Mouse (Mus musculus) right cerebral cortex, postnatal 14 days (tissue): ENCODE results near the gene Myo15.
A peak's percentile ranks its signal among the peaks of the same experiment; 100 is the strongest.
"Not testable (repeated sequence)": the region's sequence is repeated elsewhere in the genome, so short reads cannot be mapped to it uniquely, and the experiment has no call there.

Source experiments
- DNase-seq: peaks from one replicate; pipeline ENCODE4 v3.0.0; 2022

Gene Myo15

DNA sequence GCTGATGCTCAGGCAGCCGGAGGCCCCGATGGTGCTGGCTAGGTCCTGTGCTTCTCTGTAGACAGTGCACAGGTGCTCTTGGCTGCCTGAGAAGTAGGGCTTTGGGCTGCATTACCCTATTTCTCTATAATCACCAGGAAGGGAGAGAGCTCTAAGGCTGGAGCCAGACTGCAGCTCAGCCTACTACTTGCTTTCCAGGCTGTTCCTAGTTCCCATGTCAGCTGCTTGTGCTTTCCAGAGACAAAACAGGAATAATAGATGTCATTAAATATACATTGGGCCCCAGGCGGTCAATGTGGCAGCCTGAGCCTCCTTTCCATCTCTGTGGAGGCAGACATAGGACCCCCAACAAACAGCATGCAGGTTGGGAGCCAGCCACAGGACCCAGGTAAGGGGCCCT lies at the start of gene Myo15:
Myo15 (plus strand) TSS at position 301 of the 400 bp plus-strand sequence.
- DNase-seq: no peak

DNA sequence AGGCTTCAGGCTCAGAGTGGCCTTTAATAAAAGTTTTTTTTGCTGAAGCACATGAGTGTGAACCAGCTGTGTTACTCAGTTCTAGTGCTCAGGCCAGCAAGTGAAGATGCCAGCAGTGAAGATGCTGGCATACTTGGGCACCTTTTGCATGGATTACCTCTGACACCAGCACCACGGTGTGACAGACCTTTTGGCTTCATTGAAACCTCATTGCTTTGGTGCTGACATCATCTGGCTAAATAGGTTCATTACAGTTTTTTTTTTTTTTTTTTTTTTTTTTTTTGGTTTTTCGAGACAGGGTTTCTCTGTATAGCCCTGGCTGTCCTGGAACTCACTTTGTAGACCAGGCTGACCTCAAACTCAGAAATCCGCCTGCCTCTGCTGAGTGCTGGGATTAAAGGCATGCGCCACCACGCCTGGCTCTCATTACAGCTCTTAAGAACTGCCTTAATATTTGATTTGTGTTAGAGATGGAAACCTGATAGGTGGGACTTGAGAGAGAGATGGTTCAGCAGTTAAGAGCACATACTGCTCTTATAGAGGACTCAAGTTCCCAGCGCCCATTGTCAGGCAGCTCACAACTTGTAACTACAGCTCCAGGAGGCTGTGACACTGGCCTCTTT lies 47.0 kb upstream of the Myo15 start:
- no peak for DNase-seq

DNA sequence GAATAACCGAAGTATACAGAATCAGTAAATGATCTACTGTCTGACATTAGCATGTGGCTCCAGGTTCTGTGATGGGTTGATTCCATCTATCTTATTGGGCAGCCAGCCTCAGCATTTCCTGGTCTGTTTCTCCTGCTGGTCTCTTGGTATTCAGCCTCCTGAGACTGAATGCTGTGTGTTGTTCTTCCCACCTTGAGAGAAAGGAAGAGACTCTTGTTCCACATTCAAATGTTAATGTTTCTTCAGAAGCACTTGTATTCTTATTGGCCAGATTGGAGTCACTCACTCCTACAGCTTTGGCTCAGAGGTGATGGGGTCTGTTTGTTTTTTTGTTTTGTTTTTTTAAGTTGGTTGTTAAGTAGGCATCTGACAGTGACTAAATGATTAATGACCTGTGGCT lies 46.1 kb upstream of the Myo15 start:
- no peak for DNase-seq

- no peak for DNase-seq
Measured at GRCm38 (mm10) chr11:60426417-60426816, 42.7 kb upstream of the Myo15 start.

- DNase-seq: no peak
Measured at GRCm38 (mm10) chr11:60427628-60428027, 41.5 kb upstream of the Myo15 start.

- no peak for DNase-seq
Measured at GRCm38 (mm10) chr11:60433501-60433900, 35.6 kb upstream of the Myo15 start.

DNA sequence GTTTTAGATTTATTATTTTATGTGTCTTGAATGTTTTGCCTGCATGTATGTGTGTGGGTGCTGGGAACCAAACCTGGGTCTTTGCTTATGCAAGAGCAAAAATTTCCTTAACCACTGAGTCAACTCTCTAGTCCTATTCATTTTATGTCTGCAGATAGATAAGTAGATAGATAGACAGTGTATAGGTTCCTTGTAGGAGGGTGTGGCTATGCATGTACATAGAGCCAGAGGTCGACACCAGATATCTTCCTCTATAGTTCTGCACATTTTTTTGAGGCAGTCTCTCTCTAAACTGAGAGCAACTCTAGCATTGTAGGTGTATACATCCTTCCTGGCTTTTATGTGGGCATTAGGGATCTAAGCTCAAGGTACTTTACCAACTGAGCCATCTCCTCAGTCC lies 34.0 kb upstream of the Myo15 start:
- no peak for DNase-seq

GRCm38 (mm10) chr11:60436618-60437017 lies 32.5 kb upstream of the Myo15 start:
- no peak for DNase-seq

DNA sequence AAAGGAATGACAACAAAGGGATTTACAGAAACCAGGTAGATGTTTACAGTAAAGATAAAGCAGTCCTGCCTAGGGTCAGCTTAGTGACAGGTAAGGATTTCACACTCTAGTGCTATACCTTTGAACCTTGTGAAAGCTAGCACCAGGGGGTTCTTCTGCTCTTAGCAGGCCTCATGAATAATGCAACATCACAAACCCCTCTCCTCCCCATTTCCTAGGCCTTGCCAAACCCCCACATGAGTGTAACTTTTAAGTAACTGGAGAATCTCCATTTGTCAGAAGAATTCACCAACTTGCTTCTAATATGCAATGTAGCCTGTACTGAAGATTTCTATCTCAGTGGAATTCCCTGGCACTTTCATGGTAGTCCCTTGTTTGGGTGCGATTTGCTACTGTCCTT lies 29.5 kb upstream of the Myo15 start:
- not testable (repeated sequence) for DNase-seq

GRCm38 (mm10) chr11:60440176-60440575 lies 29.0 kb upstream of the Myo15 start:
- no peak for DNase-seq

- DNase-seq: no peak
Measured at GRCm38 (mm10) chr11:60442896-60443295, 26.2 kb upstream of the Myo15 start.

GRCm38 (mm10) chr11:60444007-60444406 lies 25.1 kb upstream of the Myo15 start:
- no peak for DNase-seq

GRCm38 (mm10) chr11:60454080-60454744 lies 14.9 kb upstream of the Myo15 start, which contains the start of gene Drg2:
Gene Drg2, plus strand, starts transcription at chr11:60454591.
- DNase-seq: peak; percentile 88

DNA sequence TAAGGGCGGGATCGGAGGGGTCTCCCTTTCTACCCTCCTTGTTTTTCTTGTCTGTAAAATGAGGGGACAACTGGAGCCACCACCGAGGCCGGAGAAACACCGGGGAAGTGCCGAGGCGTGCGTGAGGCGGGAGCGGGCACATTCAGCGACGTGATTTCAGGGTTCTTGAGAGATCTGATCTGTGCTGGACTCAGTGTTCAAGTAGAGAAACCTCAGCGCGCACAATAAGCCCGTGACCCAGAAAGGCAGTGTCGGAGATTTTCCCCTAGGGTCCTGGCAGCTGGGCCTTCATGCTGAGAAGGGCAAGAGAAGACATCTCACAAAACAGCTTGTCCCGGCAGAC lies 14.4 kb upstream of the Myo15 start:
- DNase-seq: no peak

DNA sequence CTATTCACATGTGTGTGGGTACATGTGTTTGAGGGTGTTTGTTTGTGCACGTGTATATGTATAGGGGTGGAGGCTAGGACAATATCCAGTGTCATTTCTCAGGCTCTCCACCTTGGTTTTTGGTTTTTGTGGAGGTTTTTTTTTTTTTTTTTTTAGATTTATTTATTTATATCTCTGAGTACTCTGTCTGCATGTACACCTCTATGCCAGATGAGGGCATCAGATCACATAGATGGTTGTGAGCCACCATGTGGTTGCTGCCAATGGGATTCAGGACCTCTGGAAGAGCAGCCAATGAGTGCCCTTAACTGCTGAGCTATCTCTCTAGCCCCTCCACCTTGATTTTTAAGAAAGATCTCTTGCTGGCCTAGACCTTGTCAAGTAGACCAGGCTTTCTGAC lies 11.2 kb upstream of the Myo15 start:
- DNase-seq: no peak

GRCm38 (mm10) chr11:60465943-60466380 lies 3.2 kb upstream of the Myo15 start:
- no peak for DNase-seq

GRCm38 (mm10) chr11:60470743-60471142 lies 1.6 kb downstream of the Myo15 start:
- no peak for DNase-seq

- no peak for DNase-seq
Measured at GRCm38 (mm10) chr11:60474534-60474933, 5.4 kb downstream of the Myo15 start.

GRCm38 (mm10) chr11:60475668-60476362 lies 6.7 kb downstream of the Myo15 start:
- DNase-seq: no peak

DNA sequence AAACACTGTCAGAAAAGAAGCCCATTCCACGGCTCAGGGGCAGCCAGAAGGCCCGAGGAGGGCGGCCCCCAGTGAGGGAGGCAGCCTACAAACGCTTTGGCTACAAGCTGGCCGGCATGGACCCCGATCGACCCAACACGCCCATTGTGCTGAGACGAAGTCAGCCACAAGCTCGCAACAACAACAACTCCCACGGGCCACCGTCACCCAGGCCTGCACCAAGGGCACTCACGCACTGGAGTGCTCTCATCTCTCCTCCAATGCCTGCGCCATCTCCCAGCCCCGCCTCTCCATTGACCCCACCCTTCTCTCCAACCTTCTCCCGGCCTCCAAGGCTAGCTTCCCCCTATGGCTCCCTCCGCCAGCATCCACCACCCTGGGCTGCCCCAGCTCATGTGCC lies 9.0 kb downstream of the Myo15 start:
- no peak for DNase-seq

- DNase-seq: no peak
Measured at GRCm38 (mm10) chr11:60486267-60486666, 17.1 kb downstream of the Myo15 start.

- no peak for DNase-seq
Measured at GRCm38 (mm10) chr11:60492726-60493125, 23.6 kb downstream of the Myo15 start.

- no peak for DNase-seq
Measured at GRCm38 (mm10) chr11:60495692-60496091, 26.6 kb downstream of the Myo15 start.

DNA sequence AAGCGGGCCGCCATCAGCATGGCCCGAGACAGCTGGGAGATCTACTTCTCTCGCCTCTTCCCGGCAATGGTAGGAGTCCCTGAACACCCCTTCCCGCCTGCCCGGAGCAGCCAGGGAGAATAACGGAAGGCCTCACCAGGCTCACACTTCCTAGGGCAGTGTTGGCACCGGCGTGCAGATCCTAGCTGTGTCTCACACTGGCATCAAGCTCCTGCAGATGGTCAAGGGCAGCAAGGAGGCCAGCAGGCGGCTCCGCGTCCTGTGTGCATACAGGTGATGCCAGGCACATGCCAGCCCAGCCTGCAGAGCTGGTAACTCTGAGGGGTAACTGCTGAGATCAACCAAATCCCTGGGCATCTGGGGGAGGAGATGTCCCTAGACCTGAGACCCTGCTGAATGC lies 38.1 kb downstream of the Myo15 start:
- DNase-seq: no peak
